ENCODE assay signal across 8 mouse cellular contexts in genomic region chr4:156235808-156236533, GRCm38 (mm10). TPM values are rescaled to one million over a fixed set of nuclear protein-coding genes. Genes with fewer than 3 reads are reported as not detected.
DNase-seq lines count a peak whose midpoint lies in the region; ATAC-seq lines count a peak whose summit lies in the region.

Gene Noc2l (plus strand): TSS chr4:156236010.

- peak within 1 kb of the TSS; percentile 85 for H3K4me3 ChIP-seq in hindbrain, embryonic 13.5 days

- H3K4me2 ChIP-seq in hindbrain, embryonic 13.5 days: peak within 1 kb of the TSS; percentile 92

- H3K27me3 ChIP-seq in hindbrain, embryonic 13.5 days: no peaks in the 10 kb centered on the region

- H3K4me1 ChIP-seq in hindbrain, embryonic 13.5 days (replicated peaks): peaks cover 23% of the 10 kb centered on the region

- H3K27ac ChIP-seq in hindbrain, embryonic 13.5 days: peak within 1 kb of the TSS; percentile 93

- peak within 1 kb of the TSS; percentile 84 for H3K9ac ChIP-seq in hindbrain, embryonic 13.5 days

- peak; percentile 96 for DNase-seq in Muller cell, postnatal 12 days (ENCODE audit: inconsistent ontology term)
- peak; percentile 90 for DNase-seq in cerebellum, adult 9-11 months
- peak; percentile 77 to 83 for DNase-seq in frontal cortex, postnatal 14 days (ENCODE audit: low spot score in 2 of 2)
- DNase-seq in layer of hippocampus, postnatal 25 days (ENCODE audit: extremely low spot score in 1 of 2, low spot score in 1 of 2): peak; percentile 72 to 83
- peak; percentile 92 for DNase-seq in lung, postnatal 25 days (ENCODE audit: low spot score)
- peak; percentile 90 for DNase-seq in retina, embryonic 14.5 days (ENCODE audit: low spot score)
- DNase-seq in thymus, postnatal 4 days: peak; percentile 96

- under 1% methylated on average over 88 of the region's 90 CpGs for WGBS in hindbrain, embryonic 13.5 days

- no peaks in the 10 kb centered on the region for H3K9me3 ChIP-seq in hindbrain, embryonic 13.5 days

- peaks cover 58% of the 10 kb centered on the region for H3K36me3 ChIP-seq in hindbrain, embryonic 13.5 days

- peak; percentile 86 for ATAC-seq in hindbrain, embryonic 13.5 days (ENCODE audit: low FRiP score)

RNA-seq across cellular contexts. Expression of gene Noc2l, which starts in this region (rescaled TPM):
- 49.0 and 53.7 TPM in 2 replicates for polyA plus RNA-seq in hindbrain, embryonic 13.5 days (2015; fragmentation: Nextera tagmentation; extraction: Ambion mirVana)
- total RNA-seq in layer of hippocampus, postnatal 25 days (2021): 10 to 100 TPM; 60.5 to 66.7 TPM

Comparison
In these comparisons a context has a peak if more than half of its experiments do, and no peak if none do; other contexts are left out.
1. Peak in every context shown above with its lines: DNase-seq, ATAC-seq, H3K4me3 ChIP-seq and H3K27ac ChIP-seq.